Mouse (Mus musculus): Measurements from ENCODE around the gene Uap1. TPM values are rescaled to one million over a fixed set of nuclear protein-coding genes. Genes with fewer than 3 reads are reported as not detected.

The Uap1 gene
- polyA plus RNA-seq, 1 experiment from 2014 or later = 67.0 TPM

GRCm38 (mm10) chr1:170147651-170148448 lies 26.9 kb downstream of the Uap1 start:
- Histone ChIP-seq H3K9me3 (ENCODE audit: control insufficient read depth, low read length) (no peaks in the 10 kb centered on the region), H3K27ac (replicated peaks; ENCODE audit: low read depth, low read length) (no peak overlapping the region), H3K27me3 (ENCODE audit: control insufficient read depth, insufficient read depth, low read length) (no peaks in the 10 kb centered on the region), H3K36me3 (ENCODE audit: control insufficient read depth, insufficient read depth, low read length) (no peaks in the 10 kb centered on the region), H3K4me2 (ENCODE audit: low read depth, severe bottlenecking) (no peak overlapping the region), H3K9ac (ENCODE audit: low read length) (no peak overlapping the region), H3K4me1 (ENCODE audit: control insufficient read depth, insufficient read depth, low read length) (no peaks in the 10 kb centered on the region), H3K4me3 (ENCODE audit: low read depth, low read length) (no peak overlapping the region)
- 90% methylated on average over 9 of the region's 9 CpGs for WGBS
- DNase-seq (ENCODE audit: low spot score) (no peak), ATAC-seq (ENCODE audit: insufficient number of reproducible peaks, low FRiP score, low TSS enrichment, low read depth) (no peak)

DNA sequence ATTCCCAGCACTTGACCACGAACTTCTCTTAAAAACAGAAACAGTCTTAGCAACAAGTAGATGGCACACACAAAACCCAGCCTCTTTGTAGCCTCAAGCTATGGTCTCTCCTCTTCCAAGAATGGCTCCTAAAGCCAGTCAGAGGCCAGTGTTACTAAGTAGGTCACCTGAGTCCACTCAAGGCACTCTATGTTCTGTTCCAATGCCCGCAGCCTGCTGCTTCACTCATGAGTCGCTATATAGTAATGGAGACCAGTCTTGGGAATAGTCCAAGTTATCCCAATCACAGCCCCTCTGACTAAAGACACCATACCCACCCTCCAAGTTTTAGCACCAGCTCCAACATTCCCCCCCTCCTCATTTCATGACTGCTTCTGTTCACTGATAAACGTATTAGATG lies 29.2 kb downstream of the Uap1 start:
- H3K4me2 ChIP-seq (ENCODE audit: low read depth, severe bottlenecking) = no peak overlapping the region
- no peak overlapping the region for H3K27ac ChIP-seq (replicated peaks; ENCODE audit: low read depth, low read length)
- ATAC-seq (ENCODE audit: insufficient number of reproducible peaks, low FRiP score, low TSS enrichment, low read depth) (no peak), DNase-seq (ENCODE audit: low spot score) (no peak)
- no peaks in the 10 kb centered on the region for H3K27me3 ChIP-seq (ENCODE audit: control insufficient read depth, insufficient read depth, low read length)
- H3K9me3 ChIP-seq (ENCODE audit: control insufficient read depth, low read length) = no peaks in the 10 kb centered on the region
- H3K4me1 ChIP-seq (ENCODE audit: control insufficient read depth, insufficient read depth, low read length) = no peaks in the 10 kb centered on the region
- WGBS = 93% methylated on average over 4 of the region's 4 CpGs
- H3K4me3 ChIP-seq (ENCODE audit: low read depth, low read length) = no peak overlapping the region
- no peaks in the 10 kb centered on the region; the same call in 1 of the 2 replicates for H3K36me3 ChIP-seq (ENCODE audit: control insufficient read depth, insufficient read depth, low read length)
- no peak overlapping the region for H3K9ac ChIP-seq (ENCODE audit: low read length)

GRCm38 (mm10) chr1:170142256-170142871 lies 32.4 kb downstream of the Uap1 start:
- Histone ChIP-seq H3K9me3 (ENCODE audit: control insufficient read depth, low read length) (no peaks in the 10 kb centered on the region), H3K27ac (replicated peaks; ENCODE audit: low read depth, low read length) (no peak overlapping the region), H3K4me3 (ENCODE audit: low read depth, low read length) (no peak overlapping the region), H3K36me3 (ENCODE audit: control insufficient read depth, insufficient read depth, low read length) (no peaks in the 10 kb centered on the region; the same call in 1 of the 2 replicates), H3K4me2 (ENCODE audit: low read depth, severe bottlenecking) (no peak overlapping the region), H3K4me1 (ENCODE audit: control insufficient read depth, insufficient read depth, low read length) (no peaks in the 10 kb centered on the region), H3K9ac (ENCODE audit: low read length) (no peak overlapping the region), H3K27me3 (ENCODE audit: control insufficient read depth, insufficient read depth, low read length) (no peaks in the 10 kb centered on the region)
- DNase-seq (ENCODE audit: low spot score) (no peak), ATAC-seq (ENCODE audit: insufficient number of reproducible peaks, low FRiP score, low TSS enrichment, low read depth) (no peak)
- 93% methylated on average over 8 of the region's 8 CpGs for whole genome bisulfite sequencing

DNA sequence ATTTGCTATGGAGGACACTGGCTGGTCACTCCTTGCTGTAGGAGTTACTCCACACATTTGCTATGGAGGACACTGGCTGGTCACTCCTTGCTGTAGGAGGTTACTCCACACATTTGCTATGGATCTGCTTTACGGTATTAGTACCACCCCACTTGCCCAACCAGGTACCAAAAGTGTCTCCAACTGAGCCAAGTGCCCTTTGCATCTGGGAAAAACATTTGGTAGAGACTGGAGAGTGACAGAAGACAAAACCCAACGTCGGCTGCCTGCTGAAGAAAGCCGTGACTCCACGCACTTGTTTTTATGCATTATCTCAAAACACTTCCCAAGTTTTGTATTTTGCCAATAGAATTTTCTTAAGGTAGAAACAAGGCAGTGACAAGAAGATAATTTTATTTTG lies 33.1 kb downstream of the Uap1 start:
- Histone ChIP-seq H3K36me3 (ENCODE audit: control insufficient read depth, insufficient read depth, low read length) (no peaks in the 10 kb centered on the region; the same call in 1 of the 2 replicates), H3K9ac (ENCODE audit: low read length) (no peak overlapping the region), H3K27ac (replicated peaks; ENCODE audit: low read depth, low read length) (no peak overlapping the region), H3K27me3 (ENCODE audit: control insufficient read depth, insufficient read depth, low read length) (no peaks in the 10 kb centered on the region), H3K4me2 (ENCODE audit: low read depth, severe bottlenecking) (no peak overlapping the region), H3K4me3 (ENCODE audit: low read depth, low read length) (no peak overlapping the region), H3K4me1 (ENCODE audit: control insufficient read depth, insufficient read depth, low read length) (no peaks in the 10 kb centered on the region), H3K9me3 (ENCODE audit: control insufficient read depth, low read length) (no peaks in the 10 kb centered on the region)
- no peak for ATAC-seq (ENCODE audit: insufficient number of reproducible peaks, low FRiP score, low TSS enrichment, low read depth)
- no peak for DNase-seq (ENCODE audit: low spot score)
- 93% methylated on average over 5 of the region's 5 CpGs for WGBS

- Histone ChIP-seq H3K9ac (ENCODE audit: low read length) (no peak overlapping the region), H3K36me3 (ENCODE audit: control insufficient read depth, insufficient read depth, low read length) (no peaks in the 10 kb centered on the region), H3K9me3 (ENCODE audit: control insufficient read depth, low read length) (no peaks in the 10 kb centered on the region), H3K4me3 (ENCODE audit: low read depth, low read length) (no peak overlapping the region), H3K4me1 (ENCODE audit: control insufficient read depth, insufficient read depth, low read length) (no peaks in the 10 kb centered on the region), H3K4me2 (ENCODE audit: low read depth, severe bottlenecking) (no peak overlapping the region), H3K27ac (replicated peaks; ENCODE audit: low read depth, low read length) (no peak overlapping the region), H3K27me3 (ENCODE audit: control insufficient read depth, insufficient read depth, low read length) (no peaks in the 10 kb centered on the region)
- no peak for ATAC-seq (ENCODE audit: insufficient number of reproducible peaks, low FRiP score, low TSS enrichment, low read depth)
- DNase-seq (ENCODE audit: low spot score) = peak; percentile 73
- 32% methylated on average over 7 of the region's 7 CpGs for WGBS
Measured at GRCm38 (mm10) chr1:170136351-170137009, 38.3 kb downstream of the Uap1 start.

DNA sequence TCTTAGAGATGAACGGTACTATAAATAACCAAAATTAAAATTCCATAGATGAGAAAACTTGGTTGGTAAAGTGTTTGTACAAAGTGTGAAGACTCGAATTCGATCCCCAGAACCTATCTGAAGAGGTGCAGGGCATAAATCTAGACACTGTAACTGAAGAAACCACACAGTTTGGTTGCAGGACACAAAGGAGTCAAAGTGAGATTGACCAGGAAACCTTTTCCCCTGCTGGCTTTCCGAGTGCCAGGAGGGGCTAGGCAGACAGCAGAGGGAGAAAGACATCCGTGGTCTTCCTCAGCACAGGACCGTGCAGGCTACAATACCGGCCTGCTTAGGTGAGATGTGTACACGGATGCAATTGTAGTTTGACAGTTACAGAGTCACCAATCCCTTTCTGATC lies 40.5 kb downstream of the Uap1 start:
- Histone ChIP-seq H3K36me3 (ENCODE audit: control insufficient read depth, insufficient read depth, low read length) (no peaks in the 10 kb centered on the region), H3K4me1 (ENCODE audit: control insufficient read depth, insufficient read depth, low read length) (no peaks in the 10 kb centered on the region), H3K27ac (replicated peaks; ENCODE audit: low read depth, low read length) (no peak overlapping the region), H3K9ac (ENCODE audit: low read length) (no peak overlapping the region), H3K9me3 (ENCODE audit: control insufficient read depth, low read length) (no peaks in the 10 kb centered on the region), H3K27me3 (ENCODE audit: control insufficient read depth, insufficient read depth, low read length) (no peaks in the 10 kb centered on the region), H3K4me2 (ENCODE audit: low read depth, severe bottlenecking) (no peak overlapping the region), H3K4me3 (ENCODE audit: low read depth, low read length) (no peak overlapping the region)
- no peak for DNase-seq (ENCODE audit: low spot score)
- no peak for ATAC-seq (ENCODE audit: insufficient number of reproducible peaks, low FRiP score, low TSS enrichment, low read depth)
- 88% methylated on average over 8 of the region's 8 CpGs for WGBS

DNA sequence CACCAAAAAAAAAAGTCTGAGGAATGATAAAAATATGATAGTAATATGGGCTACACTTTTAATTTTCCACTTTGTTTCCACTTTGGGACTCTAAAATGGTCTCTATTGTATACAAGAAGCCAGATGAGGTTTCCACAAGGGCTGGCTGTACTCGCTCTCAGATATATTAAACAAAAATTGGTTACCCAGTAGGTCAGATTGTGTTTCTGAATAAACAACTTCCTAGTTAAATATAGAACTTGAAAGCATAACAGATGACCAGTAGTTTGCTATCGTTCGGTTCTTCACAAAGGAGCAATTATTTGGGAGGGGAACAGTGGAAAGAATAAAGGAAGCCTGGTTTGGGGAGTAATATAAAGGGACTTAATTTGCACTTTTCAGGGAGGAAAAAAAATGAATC lies 43.8 kb downstream of the Uap1 start:
- no peaks in the 10 kb centered on the region for H3K4me1 ChIP-seq (ENCODE audit: control insufficient read depth, insufficient read depth, low read length)
- no peak overlapping the region for H3K27ac ChIP-seq (replicated peaks; ENCODE audit: low read depth, low read length)
- DNase-seq (ENCODE audit: low spot score) (no peak), ATAC-seq (ENCODE audit: insufficient number of reproducible peaks, low FRiP score, low TSS enrichment, low read depth) (no peak)
- 85% methylated on average over 3 of the region's 3 CpGs for WGBS
- H3K27me3 ChIP-seq (ENCODE audit: control insufficient read depth, insufficient read depth, low read length) = no peaks in the 10 kb centered on the region
- no peak overlapping the region for H3K4me2 ChIP-seq (ENCODE audit: low read depth, severe bottlenecking)
- H3K9me3 ChIP-seq (ENCODE audit: control insufficient read depth, low read length) = no peaks in the 10 kb centered on the region
- H3K36me3 ChIP-seq (ENCODE audit: control insufficient read depth, insufficient read depth, low read length) = no peaks in the 10 kb centered on the region
- H3K9ac ChIP-seq (ENCODE audit: low read length) = no peak overlapping the region
- no peak overlapping the region for H3K4me3 ChIP-seq (ENCODE audit: low read depth, low read length)

- Histone ChIP-seq H3K9me3 (ENCODE audit: control insufficient read depth, low read length) (no peaks in the 10 kb centered on the region), H3K36me3 (ENCODE audit: control insufficient read depth, insufficient read depth, low read length) (no peaks in the 10 kb centered on the region), H3K4me2 (ENCODE audit: low read depth, severe bottlenecking) (no peak overlapping the region), H3K27ac (replicated peaks; ENCODE audit: low read depth, low read length) (no peak overlapping the region), H3K27me3 (ENCODE audit: control insufficient read depth, insufficient read depth, low read length) (no peaks in the 10 kb centered on the region), H3K4me1 (ENCODE audit: control insufficient read depth, insufficient read depth, low read length) (no peaks in the 10 kb centered on the region), H3K4me3 (ENCODE audit: low read depth, low read length) (no peak overlapping the region), H3K9ac (ENCODE audit: low read length) (no peak overlapping the region)
- 90% methylated on average over 2 of the region's 2 CpGs for WGBS
- no peak for ATAC-seq (ENCODE audit: insufficient number of reproducible peaks, low FRiP score, low TSS enrichment, low read depth)
- DNase-seq (ENCODE audit: low spot score) = no peak
Measured at GRCm38 (mm10) chr1:170124644-170125043, 50.1 kb downstream of the Uap1 start.
